ENCODE assay signal across 8 mouse cellular contexts in the genomic region with DNA sequence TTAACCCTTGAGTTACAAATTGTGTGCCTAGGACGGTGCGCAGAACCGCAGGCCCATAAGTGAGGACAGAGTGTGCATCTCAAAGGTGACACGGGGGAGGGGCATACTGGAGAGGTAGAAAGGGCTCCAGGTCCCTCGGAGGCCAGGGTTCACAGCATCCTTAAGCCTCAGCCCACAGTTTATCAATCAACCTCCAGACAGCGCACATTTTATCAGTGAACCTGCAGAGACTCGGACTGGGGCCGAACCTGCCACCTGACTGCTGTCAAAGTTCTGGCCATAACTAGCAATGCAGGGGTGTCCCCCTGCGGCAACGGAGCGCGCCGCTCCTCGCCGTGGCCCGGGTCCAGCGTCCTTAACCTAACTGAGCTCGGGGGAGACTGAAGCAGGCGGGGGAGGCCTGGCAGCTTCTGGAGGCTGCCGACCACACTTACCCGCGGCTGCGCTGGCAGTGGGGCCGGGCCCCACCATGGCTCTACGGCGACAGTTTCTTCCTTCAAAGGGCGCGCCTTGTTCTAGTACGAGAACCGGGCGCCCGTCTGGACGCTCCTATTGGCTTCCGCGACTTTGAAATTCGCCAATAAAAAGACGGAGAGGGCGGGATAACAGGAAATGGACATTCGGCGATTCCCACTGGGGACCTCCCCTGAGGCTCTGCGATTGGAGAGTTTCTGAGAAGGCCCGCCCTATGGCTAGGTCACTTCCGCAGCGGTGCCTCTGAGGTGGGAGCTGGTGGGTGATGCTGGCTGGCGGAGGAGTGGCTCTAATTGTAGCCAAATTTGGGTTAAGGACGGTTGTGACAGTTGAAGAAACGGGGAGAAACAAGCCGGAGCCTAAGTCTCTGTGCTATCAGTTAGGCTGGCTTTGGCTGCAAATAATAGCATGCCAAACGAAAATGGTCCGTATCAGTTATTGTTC. TPM values are rescaled to one million over a fixed set of nuclear protein-coding genes. Genes with fewer than 3 reads are reported as not detected.
DNase-seq lines count a peak whose midpoint lies in the region; ATAC-seq and TF ChIP-seq lines count a peak whose summit lies in the region.

A gene (minus strand): TSS at position 542 of the 918 bp plus-strand sequence.

- no peak within 1 kb of the TSS; the same call in 1 of the 2 replicates for H3K27ac ChIP-seq in ES-Bruce4 (ENCODE audit: insufficient read depth, low read length)
- H3K27ac ChIP-seq in forebrain, embryonic 13.5 days: peak within 1 kb of the TSS; percentile 95
- H3K27ac ChIP-seq in liver, postnatal 0 days (ENCODE audit: low read depth): peak within 1 kb of the TSS; percentile 93
- peak within 1 kb of the TSS; percentile 96 for H3K27ac ChIP-seq in neural tube, embryonic 14.5 days (ENCODE audit: low read depth, low read length)

- peak; percentile 100 for ATAC-seq in cerebellum, adult (ENCODE audit: insufficient number of reproducible peaks, low FRiP score, low TSS enrichment)
- ATAC-seq in forebrain, embryonic 13.5 days: peak; percentile 100
- ATAC-seq in liver, postnatal 0 days: peak; percentile 99
- peak; percentile 100 for ATAC-seq in neural tube, embryonic 14.5 days (ENCODE audit: low read depth)

- H3K4me2 ChIP-seq in forebrain, embryonic 13.5 days: peak within 1 kb of the TSS; percentile 75
- peak within 1 kb of the TSS; percentile 89 for H3K4me2 ChIP-seq in liver, postnatal 0 days (ENCODE audit: low read depth, low read length)
- H3K4me2 ChIP-seq in neural tube, embryonic 14.5 days (ENCODE audit: low read depth, low read length): peak within 1 kb of the TSS; percentile 79

- H3K9me3 ChIP-seq in ES-Bruce4 (replicated peaks; ENCODE audit: control insufficient read depth, insufficient read depth, low read length, poor library complexity, severe bottlenecking): no peaks in the 10 kb centered on the region
- no peaks in the 10 kb centered on the region for H3K9me3 ChIP-seq in forebrain, embryonic 13.5 days (replicated peaks)
- H3K9me3 ChIP-seq in liver, postnatal 0 days (ENCODE audit: low read length): no peaks in the 10 kb centered on the region
- no peaks in the 10 kb centered on the region for H3K9me3 ChIP-seq in neural tube, embryonic 14.5 days (ENCODE audit: control insufficient read depth, low read length)

- H3K4me1 ChIP-seq in ES-Bruce4 (ENCODE audit: control insufficient read depth, insufficient read depth, low read length): no peaks in the 10 kb centered on the region
- peaks cover 28% of the 10 kb centered on the region for H3K4me1 ChIP-seq in forebrain, embryonic 13.5 days
- H3K4me1 ChIP-seq in liver, postnatal 0 days (ENCODE audit: insufficient read depth): peaks cover 11% of the 10 kb centered on the region
- peaks cover 5% of the 10 kb centered on the region; the same call in 1 of the 2 replicates for H3K4me1 ChIP-seq in neural tube, embryonic 14.5 days (ENCODE audit: control insufficient read depth, insufficient read depth, low read length)

- peak within 1 kb of the TSS; percentile 100 for H3K4me3 ChIP-seq in ES-Bruce4 (ENCODE audit: low read depth, low read length)
- H3K4me3 ChIP-seq in forebrain, embryonic 13.5 days: peak within 1 kb of the TSS; percentile 73
- H3K4me3 ChIP-seq in liver, postnatal 0 days (ENCODE audit: low read depth, low read length): peak within 1 kb of the TSS; percentile 80
- peak within 1 kb of the TSS; percentile 69 for H3K4me3 ChIP-seq in neural tube, embryonic 14.5 days (ENCODE audit: low read depth, low read length)

- peak; percentile 60 for TF ChIP-seq POLR2A in ES-Bruce4 (IDR thresholded peaks at IDR 0.05; ENCODE audit: insufficient read depth, low read length)

- H3K36me3 ChIP-seq in ES-Bruce4 (ENCODE audit: control insufficient read depth, insufficient read depth, low read length, poor library complexity, severe bottlenecking): no peaks in the 10 kb centered on the region
- H3K36me3 ChIP-seq in forebrain, embryonic 13.5 days (ENCODE audit: poor library complexity, severe bottlenecking): peaks cover 13% of the 10 kb centered on the region; the same call in 1 of the 2 replicates
- H3K36me3 ChIP-seq in liver, postnatal 0 days (replicated peaks; ENCODE audit: insufficient read depth, low read length): peaks cover 8% of the 10 kb centered on the region; the same call in 1 of the 2 replicates
- no peaks in the 10 kb centered on the region for H3K36me3 ChIP-seq in neural tube, embryonic 14.5 days (ENCODE audit: control insufficient read depth, insufficient read depth, low read length)

- no peaks in the 10 kb centered on the region for H3K27me3 ChIP-seq in ES-Bruce4 (ENCODE audit: control insufficient read depth, insufficient read depth, low read length, poor library complexity, severe bottlenecking)
- H3K27me3 ChIP-seq in forebrain, embryonic 13.5 days: no peaks in the 10 kb centered on the region
- 0 out of 2 replicates have a peak, but pooled peaks cover 3% of the 10 kb centered on the region for H3K27me3 ChIP-seq in liver, postnatal 0 days (ENCODE audit: insufficient read depth, low read length)
- no peaks in the 10 kb centered on the region for H3K27me3 ChIP-seq in neural tube, embryonic 14.5 days (ENCODE audit: control insufficient read depth, insufficient read depth, low read length)

- H3K9ac ChIP-seq in ES-Bruce4 (ENCODE audit: low read depth, poor library complexity, severe bottlenecking): peak within 1 kb of the TSS; percentile 78
- peak within 1 kb of the TSS; percentile 79 for H3K9ac ChIP-seq in forebrain, embryonic 13.5 days
- peak within 1 kb of the TSS; percentile 85 for H3K9ac ChIP-seq in liver, postnatal 0 days (replicated peaks)
- peak within 1 kb of the TSS; percentile 84 for H3K9ac ChIP-seq in neural tube, embryonic 14.5 days (replicated peaks; ENCODE audit: low read depth, low read length)

- TF ChIP-seq CTCF in ES-Bruce4 (IDR thresholded peaks at IDR 0.05; ENCODE audit: low read depth, low read length): no peak
- TF ChIP-seq CTCF in liver, postnatal 0 days (IDR thresholded peaks at IDR 0.05; ENCODE audit: low read depth): 0 out of 2 replicates have a peak, but pooled peaks have one; percentile 5

- DNase-seq in heart, postnatal 10 days: peak; percentile 99 to 100
- peak; percentile 98 for DNase-seq in large intestine, adult 2 months (ENCODE audit: low read depth, low spot score)
- peak; percentile 97 for DNase-seq in liver, postnatal 0 days
- peak; percentile 95 for DNase-seq in testis, postnatal 10 days (ENCODE audit: low spot score)

- intact Hi-C loops in heart, postnatal 10 days (cut with DNase I): loop anchor here (2.0 to 5.0 kb wide), 2 partner anchors 85 to 112 kb away; no protein-coding TSS in a partner anchor

- TF ChIP-seq EP300 in ES-Bruce4 (IDR thresholded peaks at IDR 0.05; ENCODE audit: insufficient read depth, low read depth, low read length): no peak
- TF ChIP-seq EP300 in liver, postnatal 0 days (IDR thresholded peaks at IDR 0.05; ENCODE audit: low read depth): peak; percentile 80

- under 1% methylated on average over 50 of the region's 50 CpGs for WGBS in forebrain, embryonic 13.5 days
- WGBS in large intestine, adult 2 months: under 1% methylated on average over 50 of the region's 50 CpGs
- WGBS in liver, postnatal 0 days (ENCODE audit: insufficient replicate concordance): under 1% methylated on average over 50 of the region's 50 CpGs
- WGBS in neural tube, embryonic 14.5 days: under 1% methylated on average over 50 of the region's 50 CpGs

RNA-seq across cellular contexts. Expression of the gene that starts here (rescaled TPM):
- 53.1 and 58.1 TPM in 2 replicates for polyA plus RNA-seq in ES-Bruce4 (2011; ENCODE audit: insufficient read depth, insufficient read length, low read depth, missing spikeins)
- polyA plus RNA-seq in forebrain, embryonic 13.5 days (2015; fragmentation: Nextera tagmentation; extraction: Ambion mirVana): 41.1 and 41.6 TPM in 2 replicates
- total RNA-seq in heart, postnatal 10 days (2021): 10 to 100 TPM; 11.8 to 13.4 TPM
- 2.2 and 3.8 TPM in 2 replicates for polyA plus RNA-seq in large intestine, adult 2 months (2012; rRNA removed)
- 12.3 and 13.2 TPM in 2 replicates for polyA plus RNA-seq in liver, postnatal 0 days (2015; fragmentation: Nextera tagmentation; extraction: Ambion mirVana)
- polyA plus RNA-seq in neural tube, embryonic 14.5 days (2014; fragmentation: Nextera tagmentation; extraction: Ambion mirVana): 4.8 and 9.0 TPM in 2 replicates
